Mouse (Mus musculus) olfactory bulb, adult 2 months (tissue): Measurements from ENCODE around the gene Ank3.

Experiments
- CTCF ChIP-seq: fragments of 200-500 bp; IDR thresholded peaks from 2 replicates; pipeline ENCODE4 v1.5.1; 2012; ENCODE audit warnings: low read depth, mild to moderate bottlenecking, low read length, moderate library complexity; ENCODE audit not compliant: insufficient read depth
- POLR2A ChIP-seq: fragments of 200-500 bp; IDR thresholded peaks from 2 replicates; pipeline ENCODE4 v1.6.1; 2012; ENCODE audit warnings: mild to moderate bottlenecking, low read depth, low read length, moderate library complexity; ENCODE audit not compliant: insufficient read depth

GRCm38 (mm10) chr10:69719421-69719820, 320.8 kb downstream of the Ank3 start:
- TF ChIP-seq CTCF, result no peak
- no peak for TF ChIP-seq POLR2A
